Mouse (Mus musculus): ENCODE measurements around the gene Ssh2. TPM values are rescaled to one million over a fixed set of nuclear protein-coding genes. Genes with fewer than 3 reads are reported as not detected.

The Ssh2 gene
- polyA plus RNA-seq, 1 experiment = 15.9 TPM

- Histone ChIP-seq H3K27ac (replicated peaks; ENCODE audit: low read depth, low read length) (peak overlapping the region; percentile 85), H3K4me3 (ENCODE audit: insufficient read depth, low read depth, low read length) (peak overlapping the region; percentile 99), H3K4me1 (ENCODE audit: control insufficient read depth, insufficient read depth, insufficient read length, low read length) (peaks cover 8% of the 10 kb centered on the region; the same call in 1 of the 2 replicates)
Observed at GRCm38 (mm10) chr11:77348142-77348741, 132.2 kb downstream of the Ssh2 start.

DNA sequence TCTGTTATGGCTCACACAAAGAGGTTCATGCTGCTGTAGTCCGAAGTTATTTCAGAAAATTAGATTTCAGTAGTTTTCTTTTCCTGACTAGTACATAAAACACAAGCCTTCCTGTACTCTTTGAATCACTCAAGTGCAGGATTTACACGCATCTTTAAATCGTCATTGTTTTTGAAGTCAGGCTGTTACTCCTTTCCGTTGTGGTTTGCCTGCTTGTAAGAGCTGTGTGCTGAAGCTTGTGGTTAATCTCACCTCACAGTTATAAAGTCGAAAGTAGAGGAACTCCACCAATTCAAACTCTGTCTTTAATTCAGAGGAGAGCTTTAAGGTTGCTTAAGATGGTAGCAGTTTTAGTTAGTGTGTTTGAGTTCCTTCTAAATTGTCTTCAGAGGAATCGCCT lies 132.9 kb downstream of the Ssh2 start:
- H3K4me1 ChIP-seq (ENCODE audit: control insufficient read depth, insufficient read depth, insufficient read length, low read length) = peaks cover 11% of the 10 kb centered on the region; the same call in 1 of the 2 replicates
- H3K4me3 ChIP-seq (ENCODE audit: insufficient read depth, low read depth, low read length) = peak overlapping the region; percentile 99
- H3K27ac ChIP-seq (replicated peaks; ENCODE audit: low read depth, low read length) = peak overlapping the region; percentile 85

DNA sequence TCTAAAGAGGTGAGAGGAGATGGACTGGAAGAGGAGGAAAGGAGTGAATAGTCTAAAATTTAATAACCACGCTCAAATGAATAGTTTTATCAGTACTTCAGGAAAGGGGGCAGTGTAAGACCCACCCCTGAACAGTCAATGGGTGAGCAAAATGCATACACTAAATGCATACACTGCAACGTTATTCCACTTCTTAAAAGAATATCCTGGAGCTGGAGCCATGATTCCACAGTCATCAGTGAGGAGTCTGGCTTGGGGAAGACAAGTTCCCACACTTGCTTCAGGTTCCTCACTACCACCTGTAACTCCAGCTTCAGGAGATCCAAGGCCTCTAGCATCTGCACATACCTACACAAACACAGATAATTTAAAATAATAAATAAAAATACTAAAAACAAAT lies 133.6 kb downstream of the Ssh2 start:
- Histone ChIP-seq H3K4me3 (ENCODE audit: insufficient read depth, low read depth, low read length) (peak overlapping the region; percentile 99), H3K4me1 (ENCODE audit: control insufficient read depth, insufficient read depth, insufficient read length, low read length) (peaks cover 11% of the 10 kb centered on the region), H3K27ac (replicated peaks; ENCODE audit: low read depth, low read length) (peak overlapping the region; percentile 65)

DNA sequence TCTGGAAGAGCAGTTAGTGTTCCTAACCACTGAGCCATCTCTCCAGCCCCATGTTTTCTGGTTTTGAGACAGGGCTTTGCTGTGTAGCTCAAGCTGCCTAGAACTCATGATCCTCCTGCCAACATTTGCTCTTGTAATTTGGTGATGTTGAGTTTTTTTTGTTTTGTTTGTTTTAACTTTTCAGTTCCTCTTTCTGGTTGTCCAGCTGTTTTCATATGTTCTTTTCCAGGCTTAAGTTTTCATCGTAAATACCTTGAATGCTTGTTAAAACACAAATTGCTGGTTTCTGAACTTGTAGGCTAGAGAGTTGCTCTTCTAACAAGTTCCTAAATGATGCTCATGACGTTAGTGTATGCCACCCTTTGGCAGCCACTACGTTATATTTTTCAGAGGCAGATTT lies 139.0 kb downstream of the Ssh2 start:
- peaks cover 10% of the 10 kb centered on the region for H3K4me1 ChIP-seq (ENCODE audit: control insufficient read depth, insufficient read depth, insufficient read length, low read length)
- no peak overlapping the region; the same call in 1 of the 2 replicates for H3K27ac ChIP-seq (replicated peaks; ENCODE audit: low read depth, low read length)
- no peak overlapping the region for H3K4me3 ChIP-seq (ENCODE audit: insufficient read depth, low read depth, low read length)

DNA sequence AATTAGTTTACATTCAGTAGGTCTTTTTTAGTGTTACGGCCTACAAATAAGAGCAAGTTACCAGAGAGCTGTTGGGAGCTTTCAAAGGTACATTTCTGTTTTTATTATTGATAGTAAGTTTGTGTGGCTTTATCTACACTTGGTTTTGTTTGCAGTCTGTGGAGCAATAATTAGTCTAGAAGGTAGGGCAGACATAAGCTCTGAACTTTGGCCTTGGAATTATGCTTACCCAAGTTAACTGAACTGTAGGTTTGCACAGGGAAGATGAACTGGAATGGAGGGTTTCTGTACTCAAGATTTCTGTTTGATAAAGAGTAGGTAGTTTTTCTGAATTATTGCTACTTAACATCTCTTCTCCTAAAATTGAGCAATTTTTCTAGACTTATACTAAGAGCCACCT lies 141.8 kb downstream of the Ssh2 start:
- Histone ChIP-seq H3K4me3 (ENCODE audit: insufficient read depth, low read depth, low read length) (no peak overlapping the region), H3K27ac (replicated peaks; ENCODE audit: low read depth, low read length) (no peak overlapping the region), H3K4me1 (ENCODE audit: control insufficient read depth, insufficient read depth, insufficient read length, low read length) (peaks cover 18% of the 10 kb centered on the region)

DNA sequence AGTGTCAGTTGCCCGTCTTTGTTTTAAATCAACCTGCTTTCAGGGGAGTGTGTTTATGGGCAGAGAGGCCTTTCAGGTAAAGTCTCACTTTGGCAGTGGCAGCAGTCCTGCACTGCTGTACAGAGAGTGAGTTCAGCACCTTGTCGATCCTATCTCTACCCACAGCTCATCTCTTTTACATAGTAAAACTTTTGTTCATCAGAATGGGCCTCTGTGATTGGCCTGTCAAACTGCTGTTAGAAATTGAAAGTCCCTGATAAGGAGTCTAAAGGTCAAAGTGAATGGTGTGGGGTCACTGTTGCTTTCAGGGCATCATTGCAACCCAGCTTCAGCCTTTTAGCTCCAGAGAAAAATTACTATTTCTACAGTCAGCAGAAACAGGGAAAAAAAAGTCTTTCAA lies 147.4 kb downstream of the Ssh2 start:
- Histone ChIP-seq H3K27ac (replicated peaks; ENCODE audit: low read depth, low read length) (0 out of 2 replicates have a peak overlapping the region, but pooled peaks have one; percentile 1), H3K4me1 (ENCODE audit: control insufficient read depth, insufficient read depth, insufficient read length, low read length) (peaks cover 27% of the 10 kb centered on the region), H3K4me3 (ENCODE audit: insufficient read depth, low read depth, low read length) (no peak overlapping the region)

GRCm38 (mm10) chr11:77364376-77364775 lies 148.3 kb downstream of the Ssh2 start:
- Histone ChIP-seq H3K4me3 (ENCODE audit: insufficient read depth, low read depth, low read length) (no peak overlapping the region), H3K27ac (replicated peaks; ENCODE audit: low read depth, low read length) (0 out of 2 replicates have a peak overlapping the region, but pooled peaks have one; percentile 66), H3K4me1 (ENCODE audit: control insufficient read depth, insufficient read depth, insufficient read length, low read length) (peaks cover 27% of the 10 kb centered on the region)

DNA sequence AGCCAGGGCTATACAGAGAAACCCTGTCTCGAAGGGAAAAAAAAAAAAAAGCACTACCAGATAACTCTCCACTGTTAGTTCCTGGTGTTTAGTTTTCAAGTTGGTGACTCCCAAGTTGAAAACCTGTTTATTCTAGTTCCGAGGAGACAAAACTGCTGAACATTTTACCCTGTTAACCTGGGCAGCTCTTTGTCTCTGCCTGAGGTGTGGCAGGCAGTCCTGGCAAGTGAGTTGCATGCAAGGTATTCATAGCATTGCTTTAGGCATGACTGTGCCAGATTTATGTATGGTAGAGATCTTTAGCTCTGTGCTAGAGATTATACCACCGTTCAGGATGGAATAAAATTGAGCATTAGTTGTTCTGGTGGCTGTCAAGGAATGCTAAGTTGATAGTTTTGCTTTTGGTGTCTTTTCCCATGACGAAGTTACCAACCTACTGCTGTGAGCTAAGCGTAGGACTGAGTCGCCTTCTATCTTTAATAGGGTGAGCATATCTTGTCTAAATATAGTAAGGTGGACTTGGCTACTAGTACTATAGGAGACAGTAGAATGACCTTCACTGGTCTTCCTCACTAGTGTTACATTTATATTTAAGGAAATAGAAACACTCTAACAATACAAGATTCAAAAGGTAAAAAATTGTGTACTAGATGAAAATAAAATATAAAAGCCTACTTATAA lies 149.8 kb downstream of the Ssh2 start:
- Histone ChIP-seq H3K4me3 (ENCODE audit: insufficient read depth, low read depth, low read length) (no peak overlapping the region), H3K27ac (replicated peaks; ENCODE audit: low read depth, low read length) (0 out of 2 replicates have a peak overlapping the region, but pooled peaks have one; percentile 4), H3K4me1 (ENCODE audit: control insufficient read depth, insufficient read depth, insufficient read length, low read length) (peaks cover 27% of the 10 kb centered on the region)

- H3K4me1 ChIP-seq (ENCODE audit: control insufficient read depth, insufficient read depth, insufficient read length, low read length) = peaks cover 27% of the 10 kb centered on the region
- peak overlapping the region; percentile 70 for H3K27ac ChIP-seq (replicated peaks; ENCODE audit: low read depth, low read length)
Observed at GRCm38 (mm10) chr11:77367541-77368270, 151.6 kb downstream of the Ssh2 start.

GRCm38 (mm10) chr11:77369188-77369840 lies 153.2 kb downstream of the Ssh2 start:
- peak overlapping the region; percentile 5 for H3K27ac ChIP-seq (replicated peaks; ENCODE audit: low read depth, low read length)
- no peak overlapping the region for H3K4me3 ChIP-seq (ENCODE audit: insufficient read depth, low read depth, low read length)
- H3K4me1 ChIP-seq (ENCODE audit: control insufficient read depth, insufficient read depth, insufficient read length, low read length) = peaks cover 27% of the 10 kb centered on the region

More at GRCm38 (mm10) chr11:77367541-77368270, 151.6 kb downstream of the Ssh2 start:
- no peak overlapping the region for H3K4me3 ChIP-seq (ENCODE audit: insufficient read depth, low read depth, low read length)

GRCm38 (mm10) chr11:77369841-77370191 lies 153.7 kb downstream of the Ssh2 start:
- Histone ChIP-seq H3K27ac (replicated peaks; ENCODE audit: low read depth, low read length) (peak overlapping the region; percentile 23), H3K4me1 (ENCODE audit: control insufficient read depth, insufficient read depth, insufficient read length, low read length) (peaks cover 27% of the 10 kb centered on the region), H3K4me3 (ENCODE audit: insufficient read depth, low read depth, low read length) (no peak overlapping the region)

GRCm38 (mm10) chr11:77371088-77371487 lies 155.0 kb downstream of the Ssh2 start:
- Histone ChIP-seq H3K4me1 (ENCODE audit: control insufficient read depth, insufficient read depth, insufficient read length, low read length) (peaks cover 30% of the 10 kb centered on the region), H3K4me3 (ENCODE audit: insufficient read depth, low read depth, low read length) (no peak overlapping the region), H3K27ac (replicated peaks; ENCODE audit: low read depth, low read length) (peak overlapping the region; percentile 71)

DNA sequence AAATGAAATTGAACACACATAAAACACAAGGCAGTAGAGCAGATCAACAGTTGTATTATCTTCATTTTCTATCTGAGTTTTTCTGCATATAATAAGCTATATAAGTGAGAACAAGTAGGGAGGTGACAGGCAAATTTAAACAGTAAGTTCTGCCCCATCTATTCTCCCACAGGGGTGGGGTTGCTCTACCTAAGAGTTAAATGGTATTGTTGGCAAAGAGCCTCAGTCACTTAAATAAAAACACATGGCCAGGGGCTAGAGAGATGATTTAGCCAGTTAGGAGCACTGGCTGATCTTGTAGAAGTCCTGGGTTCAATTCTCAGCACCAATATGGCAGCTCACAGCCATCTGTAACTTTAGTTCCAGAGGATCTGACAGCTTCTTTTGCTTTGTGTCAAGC lies 155.6 kb downstream of the Ssh2 start:
- Histone ChIP-seq H3K4me1 (ENCODE audit: control insufficient read depth, insufficient read depth, insufficient read length, low read length) (peaks cover 35% of the 10 kb centered on the region), H3K4me3 (ENCODE audit: insufficient read depth, low read depth, low read length) (no peak overlapping the region), H3K27ac (replicated peaks; ENCODE audit: low read depth, low read length) (peak overlapping the region; percentile 74)

DNA sequence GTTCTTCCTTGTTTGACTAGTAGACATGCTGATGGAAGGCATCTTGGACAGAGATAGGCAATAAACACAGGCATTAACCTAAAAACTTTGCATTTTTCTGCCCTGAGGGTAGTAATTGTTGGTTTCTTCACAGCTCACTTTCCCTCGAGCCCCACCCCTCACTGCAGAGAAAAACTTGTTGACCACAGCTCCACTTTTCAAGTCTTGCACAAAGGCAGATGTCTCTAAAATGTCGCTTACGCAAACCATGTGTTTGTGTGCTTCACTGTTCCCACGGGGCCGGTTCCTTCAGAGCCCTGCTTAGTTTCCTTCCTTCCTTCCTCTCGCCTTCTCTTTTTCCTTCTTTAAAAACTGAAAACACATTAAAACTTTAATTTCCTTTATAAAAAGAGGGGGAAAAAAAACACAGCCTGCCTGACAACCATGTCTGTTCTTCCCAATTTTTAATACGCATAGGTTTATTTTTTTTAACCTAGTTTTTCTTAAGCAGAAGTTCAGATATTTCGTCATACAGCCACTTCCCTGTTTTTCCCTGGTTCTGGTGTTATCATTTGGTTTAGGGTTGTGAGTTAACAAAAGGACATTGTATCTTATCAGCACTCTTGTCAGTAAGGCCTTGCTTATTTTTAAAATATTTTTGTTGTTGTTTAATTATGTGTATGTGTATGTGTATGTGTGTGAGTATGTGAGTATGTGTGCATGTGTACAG lies 156.3 kb downstream of the Ssh2 start:
- Histone ChIP-seq H3K4me1 (ENCODE audit: control insufficient read depth, insufficient read depth, insufficient read length, low read length) (peaks cover 40% of the 10 kb centered on the region), H3K27ac (replicated peaks; ENCODE audit: low read depth, low read length) (peak overlapping the region; percentile 73; the same call in 1 of the 2 replicates), H3K4me3 (ENCODE audit: insufficient read depth, low read depth, low read length) (no peak overlapping the region)
